Mouse (Mus musculus): ENCODE data around the gene Ptcd3.
"Not testable (repeated sequence)": the region's sequence is repeated elsewhere in the genome, so short reads cannot be mapped to it uniquely, and the experiment has no call there.

The Ptcd3 gene

DNA sequence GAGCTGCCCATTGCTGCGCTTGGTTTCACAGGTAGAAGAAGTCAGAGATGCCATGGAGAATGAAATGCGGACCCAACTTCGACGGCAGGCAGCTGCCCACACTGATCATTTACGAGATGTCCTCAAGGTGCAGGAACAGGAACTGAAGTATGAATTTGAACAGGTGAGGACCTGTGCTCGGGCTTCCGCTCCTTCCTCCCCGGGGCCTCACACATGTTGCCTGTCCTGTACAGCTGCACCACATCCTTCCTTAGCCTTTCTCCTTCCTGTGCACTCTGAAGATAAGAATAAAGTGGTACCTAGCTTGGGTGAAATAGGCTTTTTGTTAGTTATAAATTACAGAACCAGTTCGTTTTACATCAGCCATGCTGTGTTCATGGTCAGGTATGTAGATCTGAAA lies 37.2 kb downstream of the Ptcd3 start:
- peak; percentile 39 for DNase-seq (ENCODE audit: low read depth, low spot score)

DNA sequence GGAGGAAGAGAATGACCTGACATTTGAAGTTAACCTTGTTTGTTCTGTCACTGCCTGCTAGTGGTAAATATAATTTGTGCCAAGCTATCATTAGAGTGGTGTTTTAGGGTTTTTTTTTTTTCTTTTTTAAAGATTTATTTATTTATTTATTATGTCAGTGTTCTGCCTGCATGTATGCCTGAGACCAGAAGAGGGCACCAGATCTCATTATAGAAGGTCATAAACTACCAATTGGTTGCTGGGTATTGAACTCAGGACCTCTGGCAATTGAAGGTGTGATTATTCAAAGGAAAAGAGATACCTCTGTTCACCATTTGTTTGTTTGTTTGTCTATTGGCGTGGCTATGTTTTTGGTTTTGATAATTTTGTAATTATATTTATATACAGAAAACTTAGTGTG lies 39.7 kb downstream of the Ptcd3 start:
- DNase-seq (ENCODE audit: low read depth, low spot score), result peak; percentile 65

DNA sequence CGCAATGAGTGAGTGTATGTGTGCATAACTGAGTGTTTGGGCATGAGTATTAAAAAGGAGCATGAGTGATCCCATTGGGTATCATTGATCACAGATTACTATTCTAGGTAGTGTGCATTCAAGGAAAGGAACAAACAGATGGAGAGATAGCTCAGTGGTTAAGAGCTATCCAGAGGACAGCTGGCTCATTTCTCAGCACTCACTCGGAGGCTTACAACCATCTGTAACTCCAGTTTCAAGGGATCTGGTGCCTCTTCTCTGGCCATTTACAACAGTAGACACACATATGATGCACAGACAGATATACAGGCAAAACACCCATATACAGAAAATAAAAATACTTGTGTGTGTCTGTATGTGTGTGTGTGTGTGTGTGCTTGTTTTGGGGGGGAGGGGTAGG lies 40.8 kb downstream of the Ptcd3 start:
- no peak for DNase-seq (ENCODE audit: low read depth, low spot score)

DNA sequence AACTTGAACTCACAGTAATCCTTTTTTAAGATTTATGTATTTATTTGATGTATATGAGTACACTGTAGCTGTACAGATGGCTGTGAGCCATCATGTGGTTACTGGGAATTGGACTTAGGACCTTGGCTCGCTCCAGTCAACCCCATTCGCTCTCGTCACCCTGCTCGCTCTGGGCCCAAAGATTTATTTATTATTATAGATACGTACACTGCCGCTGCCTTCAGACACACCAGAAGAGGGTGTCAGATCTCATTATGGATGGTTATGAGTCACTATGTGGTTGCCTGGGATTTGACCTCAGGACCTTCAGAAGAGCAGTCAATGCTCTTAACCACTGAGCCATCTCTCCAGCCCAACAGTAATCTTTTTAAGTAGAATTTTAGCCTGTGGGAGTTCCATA lies 61.6 kb downstream of the Ptcd3 start:
- not testable (repeated sequence) for DNase-seq (ENCODE audit: low read depth, low spot score)

DNA sequence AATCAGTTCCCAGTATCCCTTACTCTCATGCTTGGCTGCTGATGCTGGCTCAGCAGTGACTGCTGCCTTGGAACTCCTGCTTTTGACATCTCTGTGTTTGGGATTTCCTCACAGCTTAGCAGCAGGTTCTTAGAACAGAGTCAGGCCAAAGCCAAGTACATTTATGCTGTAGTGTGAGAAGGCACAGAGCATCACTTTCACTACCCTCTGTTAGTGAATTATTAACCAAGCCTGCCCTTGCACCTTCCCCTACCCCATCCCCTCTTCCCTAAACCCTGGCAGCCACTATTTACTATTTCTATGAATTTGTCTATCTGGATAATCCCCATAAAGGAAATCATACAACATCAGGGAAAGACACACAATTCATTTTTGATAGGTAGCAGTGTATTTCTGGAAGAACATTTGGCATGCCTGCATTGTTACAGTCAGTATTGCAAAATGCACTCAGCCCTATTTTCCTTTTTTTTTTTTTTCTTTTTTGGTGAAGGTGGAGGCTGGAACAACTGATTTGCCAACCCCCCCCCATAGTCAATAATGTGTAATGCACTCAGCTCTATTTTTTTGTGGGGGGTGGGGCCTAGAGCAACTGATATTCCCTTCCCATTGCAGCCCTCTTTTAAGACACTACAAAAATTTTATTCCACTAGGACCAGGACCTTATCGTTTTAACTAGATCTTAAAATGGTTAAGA lies 67.8 kb downstream of the Ptcd3 start:
- no peak for DNase-seq (ENCODE audit: low read depth, low spot score)

DNA sequence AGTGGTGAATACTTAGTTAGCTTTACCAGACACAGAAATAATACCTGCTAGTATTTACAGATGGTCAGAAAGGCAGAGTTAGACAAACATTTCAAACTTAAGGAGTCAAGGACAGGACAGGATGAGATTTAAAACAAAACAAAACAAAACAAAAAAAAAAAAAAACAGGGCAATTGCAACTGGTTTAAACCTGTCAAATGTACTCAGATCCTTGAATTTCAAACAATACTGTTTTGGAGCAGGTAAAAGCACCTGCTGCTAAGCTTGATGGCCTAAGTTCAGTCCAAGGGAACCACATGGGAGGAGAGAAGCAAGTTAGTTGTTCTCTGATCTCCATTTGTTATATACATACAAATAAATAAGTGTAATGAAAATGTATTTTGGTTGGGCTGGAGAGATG lies 68.7 kb downstream of the Ptcd3 start:
- DNase-seq (ENCODE audit: low read depth, low spot score), result no peak

DNA sequence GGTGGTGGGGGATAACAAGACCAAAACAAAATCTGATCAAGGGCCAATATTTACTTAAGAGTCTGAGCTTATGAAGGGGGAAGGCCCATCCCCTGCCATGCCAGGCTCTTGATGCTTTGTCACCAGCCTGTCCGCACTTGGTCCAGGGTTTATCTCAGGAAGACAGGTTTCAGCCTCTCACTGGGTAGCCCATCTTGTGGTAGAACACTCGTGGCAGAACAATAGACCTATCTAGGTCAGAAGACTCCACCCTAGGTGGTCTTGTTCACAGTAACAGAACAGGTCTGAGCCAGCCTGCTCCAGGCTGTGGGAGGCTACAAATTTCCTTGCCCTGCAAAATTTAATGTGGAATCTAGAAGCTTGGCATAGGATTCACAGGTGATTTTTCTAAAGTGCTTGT lies 71.7 kb downstream of the Ptcd3 start:
- DNase-seq (ENCODE audit: low read depth, low spot score), result no peak

DNA sequence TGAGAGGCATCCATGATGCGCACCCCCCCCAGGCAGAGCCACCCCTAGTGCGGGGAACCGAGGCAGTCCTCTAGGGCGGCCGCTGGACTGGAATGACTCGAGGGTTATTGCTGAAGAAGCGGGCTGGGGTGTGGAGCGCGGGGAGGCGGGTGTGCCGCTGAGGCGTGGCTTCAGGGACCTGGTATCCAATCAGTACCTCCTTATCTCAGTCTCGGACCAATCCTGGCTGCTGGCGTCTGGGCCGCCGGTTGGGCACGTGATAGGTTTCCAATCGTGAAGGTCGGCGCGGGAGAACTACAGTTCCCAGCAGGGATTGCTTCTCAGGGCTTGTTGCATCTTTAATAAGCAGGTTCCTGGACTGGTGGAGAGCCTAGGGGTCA lies 77.0 kb downstream of the Ptcd3 start:
- DNase-seq (ENCODE audit: low read depth, low spot score), result peak; percentile 97

DNA sequence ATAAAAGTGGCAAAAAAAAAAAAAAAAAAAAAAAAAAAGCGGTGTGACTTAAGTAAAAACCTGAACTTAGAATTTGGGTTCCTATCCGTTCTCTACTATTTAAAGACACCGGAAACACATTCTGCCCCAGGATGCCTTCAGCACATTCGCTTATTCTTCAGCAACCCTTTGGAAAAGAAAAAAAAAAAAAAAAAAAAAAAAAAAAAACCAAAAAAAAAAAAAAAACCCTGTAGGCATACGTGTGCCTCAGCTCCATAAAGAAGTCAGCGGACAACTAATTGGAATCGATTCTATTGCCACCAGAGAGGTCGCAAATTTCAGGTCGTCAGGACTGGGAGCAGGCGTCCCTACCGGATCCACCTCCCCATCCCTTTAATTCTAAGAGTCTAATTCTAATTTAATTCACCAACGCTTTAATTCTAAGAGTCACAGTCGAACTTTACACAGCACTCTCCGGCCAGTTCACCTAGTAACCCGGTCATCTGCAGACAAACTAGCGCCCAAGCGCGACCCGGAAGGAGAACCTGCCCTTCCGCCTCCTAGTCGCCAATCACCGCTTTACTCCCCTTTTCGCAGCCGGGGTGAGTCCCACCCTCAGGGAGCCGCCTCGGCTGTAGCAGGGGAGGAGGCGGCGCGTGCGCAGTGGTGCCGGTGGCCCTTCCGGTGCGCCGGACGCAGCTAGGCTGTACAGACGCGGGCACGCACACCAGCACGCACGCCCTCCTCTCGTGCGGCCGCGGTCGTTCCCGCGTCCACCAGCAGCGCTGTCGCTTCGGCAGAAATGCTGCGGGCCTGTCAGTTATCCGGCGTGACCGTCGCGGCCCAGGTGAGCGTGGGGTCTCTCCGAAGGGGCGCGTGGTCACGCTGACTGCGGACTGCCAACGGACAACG lies 77.6 kb downstream of the Ptcd3 start, which contains the start of gene Immt:
Immt (plus strand) TSS at position 642 of the 891 bp plus-strand sequence.
- peak; percentile 96 for DNase-seq (ENCODE audit: low read depth, low spot score)

Measured in CD4-positive, CD25-positive, alpha-beta regulatory T cell, adult 2 months (primary cell).